Mouse (Mus musculus) urinary bladder, postnatal 14 days (tissue): ENCODE data around the gene Knop1.

Source experiments
- DNase-seq: peaks from one replicate; pipeline ENCODE4 v3.0.0; 2021; ENCODE audit warnings: low spot score

Knop1 gene

DNA sequence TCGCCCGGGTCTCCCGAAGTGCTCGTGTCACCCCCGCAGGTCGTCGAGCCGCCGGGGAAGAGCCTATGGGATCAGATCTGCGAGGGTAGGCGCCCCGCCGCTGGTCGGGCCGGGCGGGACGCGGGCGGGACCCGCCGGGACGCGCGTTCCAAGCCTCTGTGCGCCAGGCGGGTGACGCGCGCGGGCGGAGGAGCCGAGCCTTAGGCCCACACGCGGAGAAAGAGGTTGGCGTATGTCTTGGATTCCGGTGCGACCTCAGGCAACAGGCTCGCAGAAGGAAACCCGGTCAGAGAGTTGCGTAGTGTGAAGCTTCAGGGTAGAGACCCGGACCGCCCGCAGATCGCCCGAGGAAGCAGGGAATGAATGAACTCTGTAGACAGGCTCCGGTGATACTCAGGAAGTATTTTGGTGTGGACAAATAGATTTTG is at the start of gene Knop1:
TSS of gene Knop1 (minus strand) at position 378 of the 428 bp plus-strand sequence.
- DNase-seq: no peak

DNA sequence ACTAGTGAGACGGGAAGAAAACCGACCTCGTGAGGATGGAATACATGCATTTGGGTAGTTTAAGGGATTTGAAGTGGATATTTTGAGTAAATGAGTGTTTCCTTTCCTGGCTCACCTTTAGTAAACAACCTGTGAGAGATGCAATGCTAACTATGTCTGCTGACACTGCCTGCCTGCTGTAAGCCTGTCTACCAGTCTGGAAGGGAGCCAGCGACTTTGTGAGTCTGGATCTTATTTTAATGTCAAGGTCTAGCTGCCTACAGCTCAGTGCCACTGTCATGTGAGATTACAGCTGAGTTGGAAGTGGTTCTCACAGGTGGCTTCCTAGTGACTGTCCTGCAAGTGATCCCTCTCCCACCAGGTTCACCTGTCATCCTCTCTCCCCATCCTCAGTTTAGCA is 48.5 kb upstream of the Knop1 start:
- no peak for DNase-seq

DNA sequence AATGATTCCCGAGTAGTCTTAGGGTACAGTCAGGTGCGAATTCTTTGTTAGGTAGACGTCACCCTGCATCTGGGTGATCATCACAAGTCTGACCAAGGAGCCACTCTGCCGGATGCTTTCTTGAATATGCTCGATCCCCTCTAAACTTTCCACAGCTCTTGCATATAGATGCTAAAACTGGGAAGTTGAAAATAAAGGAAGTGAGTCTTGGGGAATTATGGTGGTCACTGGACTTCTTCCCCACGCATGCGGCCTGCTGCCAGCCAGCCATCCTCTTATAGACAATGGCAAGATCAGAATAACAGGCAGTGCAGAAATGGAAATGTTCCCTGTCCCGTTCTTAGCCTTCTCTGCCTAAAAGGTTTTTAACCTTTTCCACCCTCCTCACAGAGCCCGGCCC is 47.8 kb upstream of the Knop1 start:
- DNase-seq: no peak

DNA sequence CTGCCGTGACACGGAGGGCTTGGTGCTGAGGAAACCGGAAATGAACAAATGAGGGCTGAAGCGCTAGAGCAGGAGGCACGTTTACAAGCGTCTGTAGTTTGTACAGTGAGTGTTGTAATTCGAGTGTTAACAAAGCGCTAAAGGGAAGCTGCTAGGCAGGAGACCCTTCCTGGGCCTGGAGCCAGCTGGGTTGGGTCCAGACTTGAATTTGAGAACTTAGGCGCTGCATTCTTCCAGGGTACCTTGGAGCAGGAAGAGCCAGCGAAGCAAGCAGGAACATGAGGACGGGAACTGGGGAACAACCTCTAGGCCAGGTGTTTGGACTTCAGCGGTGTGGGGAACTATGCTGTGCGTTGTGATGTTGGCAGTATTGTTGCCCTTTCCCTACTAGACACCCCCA is 46.9 kb upstream of the Knop1 start:
- peak; percentile 80 for DNase-seq

DNA sequence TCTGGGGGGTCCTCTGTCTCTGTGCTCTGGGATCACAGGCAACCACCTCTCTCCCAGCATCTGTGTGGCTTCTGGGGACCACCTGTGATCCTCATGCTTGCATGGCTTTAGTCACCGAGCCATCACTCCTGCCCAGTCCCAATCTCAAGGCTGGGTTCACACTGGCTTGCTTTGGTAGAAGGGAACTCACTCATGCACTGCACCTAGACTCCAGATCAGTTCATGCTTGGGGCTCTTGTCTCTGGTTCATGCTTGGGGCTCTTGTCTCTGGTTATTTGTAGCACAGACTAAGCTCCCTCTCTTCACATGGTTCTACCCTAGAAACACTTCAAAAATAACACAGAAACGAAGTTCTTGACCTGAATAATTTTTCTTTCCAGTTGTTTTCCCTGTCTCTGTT is 44.0 kb upstream of the Knop1 start:
- DNase-seq: no peak

DNA sequence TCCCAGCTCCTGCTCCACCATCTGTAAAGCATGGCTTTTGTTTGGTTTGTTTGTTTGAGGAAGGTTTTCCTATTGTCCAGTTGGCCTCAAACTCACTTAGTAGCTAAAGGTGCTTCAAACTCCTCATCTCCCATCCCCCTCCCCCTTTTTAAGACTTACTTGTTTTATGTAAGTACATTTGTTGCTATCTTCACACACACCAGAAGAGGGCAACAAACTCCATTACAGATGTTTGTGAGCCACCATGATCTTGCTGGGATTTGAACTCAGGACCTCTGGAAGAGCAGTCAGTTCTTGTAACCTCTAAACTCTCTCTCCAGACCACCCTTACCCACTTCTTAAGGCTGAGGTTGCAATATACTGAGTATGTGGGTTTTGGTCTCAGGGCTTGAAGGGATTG is 42.0 kb upstream of the Knop1 start:
- no peak for DNase-seq

DNA sequence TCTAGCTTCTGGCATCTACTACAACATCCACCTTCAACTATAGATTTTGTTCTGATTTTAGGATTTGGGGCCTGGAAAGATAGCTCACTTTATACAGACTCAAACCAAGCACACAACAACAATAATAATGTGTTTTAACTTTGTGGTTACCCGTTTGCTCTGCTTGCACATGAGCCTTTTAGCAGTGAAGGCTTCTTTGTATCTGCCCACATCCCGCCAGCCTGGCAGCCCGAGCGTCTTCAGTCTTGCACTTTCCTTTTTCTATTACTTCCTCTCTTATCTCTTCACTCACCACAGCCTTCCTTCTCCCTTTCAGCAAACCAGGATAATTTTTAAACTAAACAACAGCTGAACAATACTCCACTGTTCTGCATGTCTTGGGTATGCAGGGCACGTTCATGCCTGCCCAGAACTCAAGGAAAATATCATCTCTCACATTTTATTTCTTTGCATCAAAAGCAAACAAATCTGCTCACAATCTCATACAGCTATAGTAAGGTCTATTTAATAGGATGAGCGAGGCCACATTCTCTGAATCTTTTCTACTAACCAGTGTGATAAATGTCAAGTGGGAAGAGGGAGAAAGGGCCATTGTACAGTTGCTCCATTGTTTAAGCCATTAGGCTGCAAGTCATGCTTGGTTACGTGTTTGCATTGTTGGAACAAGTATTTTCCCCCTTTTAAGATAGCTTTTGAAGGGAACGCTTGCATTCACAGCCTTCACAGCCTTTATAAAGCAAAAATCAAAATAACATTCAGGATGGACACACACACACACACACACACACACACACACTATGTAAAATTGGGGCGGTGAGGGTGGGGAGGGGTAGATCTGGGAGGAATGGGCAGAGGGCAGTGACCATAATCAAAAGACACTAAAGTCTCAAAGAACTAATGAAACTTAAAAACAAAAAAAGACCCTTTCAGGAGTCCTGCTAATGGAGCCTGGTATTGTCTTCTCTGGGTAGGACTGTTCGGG is 39.7 kb upstream of the Knop1 start:
- DNase-seq: peak; percentile 29

DNA sequence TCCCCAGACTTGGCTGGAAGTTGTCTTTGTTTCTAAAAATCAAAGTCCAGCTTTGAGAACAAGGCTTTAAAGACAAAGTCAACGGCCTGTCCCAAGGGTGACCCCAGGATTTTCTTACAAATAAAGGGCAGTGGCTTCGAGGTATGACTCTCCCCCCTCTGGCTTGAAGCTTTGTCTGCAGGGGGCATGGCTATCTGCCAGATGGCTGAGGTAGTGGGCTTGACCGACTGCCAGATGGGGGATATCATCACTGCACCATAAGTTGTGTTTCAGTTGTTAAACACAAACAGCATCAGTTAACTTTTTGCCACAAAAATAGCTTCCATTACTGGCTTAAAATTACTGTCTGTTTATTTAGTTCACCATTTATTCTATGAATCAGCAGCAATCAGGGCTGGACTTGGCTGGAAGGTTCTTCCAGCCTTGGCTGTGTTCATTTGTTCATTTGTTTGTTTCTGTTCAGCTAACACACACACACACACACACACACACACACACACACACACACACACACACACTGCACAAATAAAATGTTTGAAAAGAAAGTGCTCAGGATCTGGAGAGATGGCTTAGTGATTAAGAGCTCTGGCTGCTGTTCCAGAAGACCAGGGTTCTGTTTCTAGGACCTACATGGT is 33.1 kb upstream of the Knop1 start:
- peak; percentile 14 for DNase-seq

DNA sequence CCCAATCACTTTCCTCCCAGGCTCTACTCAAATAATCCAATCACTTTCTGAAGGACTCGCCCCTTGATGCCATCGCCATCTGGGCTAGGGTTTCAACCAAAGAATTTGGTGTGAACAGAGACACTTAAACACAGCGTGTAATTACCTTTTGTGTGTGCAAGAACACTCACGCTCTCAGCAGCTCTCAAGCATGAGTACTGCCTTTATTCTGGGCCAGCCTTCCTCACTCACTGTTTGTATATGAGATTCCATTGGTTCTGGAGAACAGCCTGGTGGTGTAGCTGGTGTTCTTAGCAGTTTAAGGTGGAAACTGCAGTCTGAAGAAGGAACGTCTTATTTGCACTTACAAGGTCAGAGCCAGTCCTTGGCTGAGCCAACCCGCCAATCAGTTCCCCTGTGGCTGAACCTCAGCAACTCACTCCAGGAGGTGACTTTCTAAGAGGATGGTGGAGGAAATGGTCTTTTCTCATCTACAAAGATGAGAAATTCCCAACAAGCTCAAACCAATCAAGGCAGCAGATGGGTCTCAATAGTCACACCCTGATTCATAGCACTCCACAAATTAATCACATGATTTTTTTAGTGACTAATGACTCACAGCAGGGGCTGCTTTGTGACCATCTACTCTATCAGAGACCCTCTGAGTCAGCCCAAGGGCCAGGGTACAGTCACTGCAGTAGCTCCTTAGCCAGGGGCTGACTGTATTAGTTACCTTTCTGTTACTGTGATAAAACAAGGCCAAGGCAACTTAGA is 31.4 kb upstream of the Knop1 start:
- DNase-seq: no peak

DNA sequence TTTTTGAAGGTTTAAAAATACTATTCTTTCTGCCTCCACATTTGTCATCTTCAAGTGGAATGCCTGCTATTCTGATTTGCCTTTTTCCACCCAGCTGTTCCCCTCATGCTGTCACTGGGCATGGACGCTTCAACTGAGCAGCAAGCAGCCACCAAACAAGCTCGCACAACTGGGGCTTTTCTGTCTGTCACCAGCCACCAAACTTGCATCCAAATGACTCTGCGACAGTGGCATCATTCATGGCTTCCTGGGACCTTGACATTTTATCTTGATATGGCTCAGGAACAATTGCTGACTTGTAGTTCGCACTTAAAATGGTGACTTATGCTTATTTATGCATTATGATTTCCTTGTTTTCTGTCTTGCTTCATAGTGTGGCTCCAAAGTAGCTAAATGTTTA is 28.9 kb upstream of the Knop1 start:
- no peak for DNase-seq

DNA sequence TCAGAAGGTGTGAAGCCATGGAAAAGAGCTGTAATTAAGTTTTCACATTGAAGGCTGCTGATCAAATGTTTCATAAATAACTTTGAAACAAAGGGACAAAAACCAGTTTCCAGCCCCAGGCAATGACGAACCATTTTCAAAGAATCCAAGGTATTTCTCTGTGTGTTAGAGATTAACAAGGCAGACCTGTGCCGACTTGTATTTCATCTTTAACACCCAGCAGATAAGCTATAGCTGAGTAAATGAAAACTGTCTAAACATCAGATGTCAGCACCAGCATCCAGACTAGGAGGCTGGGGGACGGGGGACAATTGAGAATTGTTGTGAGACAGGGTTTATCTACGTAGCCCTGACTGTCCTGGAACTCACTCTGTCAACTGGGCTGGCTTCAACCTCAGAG is 27.9 kb upstream of the Knop1 start:
- DNase-seq: no peak

DNA sequence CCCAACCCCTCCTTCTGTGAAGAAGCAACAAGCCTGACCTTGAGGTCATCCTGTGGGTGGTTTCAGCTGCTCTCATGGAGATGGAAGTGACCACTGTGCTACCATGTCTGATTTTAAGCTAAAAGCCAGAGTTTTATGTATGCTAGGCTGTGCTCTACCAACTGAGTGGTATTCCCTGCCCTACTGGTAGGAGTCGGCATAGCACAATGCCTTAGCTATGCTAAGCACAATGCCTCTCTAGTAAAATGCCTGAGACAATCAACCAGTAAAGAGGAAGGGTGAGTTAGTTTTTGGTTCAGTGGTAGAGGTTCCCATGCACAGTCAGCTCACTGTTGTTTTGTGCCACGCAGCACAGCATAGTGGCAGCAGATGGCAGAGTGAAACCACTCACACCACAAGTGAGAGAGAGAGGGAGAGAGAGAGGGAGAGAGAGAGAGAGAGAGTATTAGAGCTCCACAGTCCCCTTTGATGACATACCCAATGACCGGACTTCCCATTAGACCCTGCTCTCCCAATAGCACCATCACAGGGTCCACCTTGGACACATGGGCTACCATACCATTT is 23.5 kb upstream of the Knop1 start:
- no peak for DNase-seq

DNA sequence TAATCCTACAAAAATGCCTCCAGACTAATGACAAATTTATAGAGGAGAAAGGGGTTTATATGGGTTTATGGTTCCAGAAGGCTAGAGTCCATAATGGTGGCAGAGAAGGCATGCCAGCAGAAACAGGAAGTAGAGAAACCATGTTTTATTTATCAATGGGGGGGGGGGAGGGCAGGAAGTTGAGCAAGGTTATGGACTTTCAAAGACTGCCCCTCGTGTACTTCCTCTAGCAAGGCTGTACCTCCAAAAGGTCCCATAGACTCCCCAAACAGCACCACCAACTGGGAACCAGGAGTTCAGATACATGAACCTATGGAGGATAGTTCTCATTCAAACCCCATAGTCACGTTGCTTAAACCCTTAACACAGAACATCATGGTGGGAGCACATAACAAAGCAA is 9.3 kb upstream of the Knop1 start:
- DNase-seq: no peak

DNA sequence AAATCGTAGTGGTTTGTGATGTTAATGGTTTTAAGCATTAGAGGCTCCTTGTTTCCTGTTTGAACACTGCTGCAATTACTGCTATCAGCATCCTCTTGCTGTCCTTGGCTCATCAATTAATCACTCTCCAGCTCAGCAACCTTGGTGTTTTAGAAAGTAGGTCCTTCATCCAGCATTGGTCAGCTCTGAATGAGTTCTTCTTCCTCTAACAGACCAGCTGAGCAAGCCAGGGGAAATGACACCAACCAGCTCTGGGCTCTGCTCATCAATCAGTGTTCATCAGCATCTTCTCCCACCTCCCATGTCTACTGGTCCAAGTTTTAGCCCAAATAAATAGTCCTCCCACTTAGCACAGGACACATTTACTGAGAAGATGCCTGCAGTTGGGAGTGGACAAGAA is 2.6 kb upstream of the Knop1 start:
- DNase-seq: no peak

DNA sequence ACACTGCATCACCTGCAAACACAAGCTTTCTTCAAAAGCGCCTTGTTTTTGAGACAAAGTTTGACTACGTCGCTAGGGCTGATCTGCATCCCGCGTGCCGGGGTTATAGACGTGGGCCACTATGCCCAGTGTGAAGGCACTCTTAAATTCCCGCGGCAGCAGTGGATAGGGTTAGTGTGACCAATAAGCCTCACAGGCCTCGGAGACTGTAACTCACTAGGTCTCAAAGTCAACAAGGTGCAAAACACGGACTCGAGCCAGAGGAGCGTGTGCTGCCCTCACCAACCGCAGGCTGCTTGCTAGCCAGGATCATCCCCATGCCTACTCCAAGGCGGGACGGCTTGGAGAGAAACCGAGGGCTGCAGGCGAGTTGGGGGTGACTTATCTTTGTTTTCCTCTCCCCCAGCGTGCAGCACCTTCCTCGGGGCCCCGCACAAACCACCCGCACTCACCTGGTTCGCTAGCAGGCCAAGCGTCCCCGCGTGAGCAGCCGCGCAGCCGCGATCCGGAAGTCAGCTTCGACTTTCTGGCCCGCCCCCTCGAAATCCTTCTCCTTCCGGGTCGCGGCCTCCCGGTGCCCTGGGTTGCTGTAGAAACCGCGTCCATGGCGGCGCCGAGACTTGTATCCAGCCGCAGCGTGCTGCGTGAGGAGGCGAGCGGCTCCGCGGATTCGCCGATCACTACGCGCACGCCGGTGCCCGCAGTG is 730 bp downstream of the Knop1 start, which contains the start of gene Iqck:
TSS of gene Iqck (plus strand) at position 582 of the 706 bp plus-strand sequence.
- peak; percentile 94 for DNase-seq

DNA sequence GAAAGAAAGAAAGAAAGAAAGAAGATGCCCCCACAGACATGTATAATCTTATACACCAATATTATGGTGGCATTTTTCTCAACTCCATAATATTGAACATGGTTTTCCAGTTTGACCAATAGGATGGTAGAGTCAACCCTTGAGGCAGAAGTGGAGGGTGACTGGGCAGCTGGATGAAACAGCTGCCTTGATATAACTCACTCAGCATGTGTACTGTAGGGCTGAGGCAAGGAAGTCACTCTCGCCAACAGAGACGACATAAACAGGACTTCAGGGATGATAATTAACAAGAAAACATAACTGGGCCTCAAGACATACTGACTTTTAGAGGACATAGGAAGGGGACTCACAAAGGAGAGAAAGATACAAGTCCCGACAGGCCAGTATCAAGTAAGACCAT is 1.4 kb downstream of the Knop1 start:
- no peak for DNase-seq

DNA sequence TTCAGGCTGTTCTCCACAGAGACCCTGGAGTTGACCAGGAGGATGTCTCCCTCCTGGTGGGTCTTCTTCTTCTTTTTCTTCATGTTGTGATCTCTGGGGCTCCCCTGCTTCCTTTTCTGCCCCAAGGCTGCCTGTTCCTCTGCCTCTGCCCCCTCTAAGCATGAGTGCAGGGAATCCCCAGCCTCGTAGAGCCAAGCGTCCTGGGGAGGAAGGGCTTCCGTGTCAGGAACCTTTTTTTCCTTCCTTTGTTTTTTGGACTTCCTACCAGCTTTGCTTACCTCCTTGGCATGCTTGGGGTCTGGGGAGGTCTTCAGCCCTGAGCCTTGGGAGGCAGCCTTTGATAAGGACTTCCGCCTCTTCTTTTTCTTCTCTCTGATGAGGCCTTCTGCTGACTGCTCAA is 3.4 kb downstream of the Knop1 start:
- no peak for DNase-seq

DNA sequence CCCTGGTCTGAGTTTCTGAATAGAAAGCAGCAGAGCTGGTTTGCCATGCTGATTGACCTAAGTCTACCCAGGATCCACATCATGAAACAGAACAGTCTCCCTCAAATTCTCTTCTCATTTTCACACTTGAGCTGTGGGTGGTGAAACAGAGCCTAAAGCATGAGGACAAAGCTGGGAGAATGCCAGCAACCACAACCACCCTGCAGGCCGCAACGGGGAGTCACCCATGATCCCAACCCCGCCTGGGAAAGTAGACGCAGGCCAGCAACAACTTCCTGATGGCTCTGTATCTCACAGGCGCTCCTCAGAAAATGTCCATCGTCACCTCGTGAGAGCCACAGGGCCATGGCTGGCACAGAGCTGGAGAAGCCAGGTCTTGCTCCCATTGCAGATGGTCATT is 4.5 kb downstream of the Knop1 start:
- peak; percentile 37 for DNase-seq

DNA sequence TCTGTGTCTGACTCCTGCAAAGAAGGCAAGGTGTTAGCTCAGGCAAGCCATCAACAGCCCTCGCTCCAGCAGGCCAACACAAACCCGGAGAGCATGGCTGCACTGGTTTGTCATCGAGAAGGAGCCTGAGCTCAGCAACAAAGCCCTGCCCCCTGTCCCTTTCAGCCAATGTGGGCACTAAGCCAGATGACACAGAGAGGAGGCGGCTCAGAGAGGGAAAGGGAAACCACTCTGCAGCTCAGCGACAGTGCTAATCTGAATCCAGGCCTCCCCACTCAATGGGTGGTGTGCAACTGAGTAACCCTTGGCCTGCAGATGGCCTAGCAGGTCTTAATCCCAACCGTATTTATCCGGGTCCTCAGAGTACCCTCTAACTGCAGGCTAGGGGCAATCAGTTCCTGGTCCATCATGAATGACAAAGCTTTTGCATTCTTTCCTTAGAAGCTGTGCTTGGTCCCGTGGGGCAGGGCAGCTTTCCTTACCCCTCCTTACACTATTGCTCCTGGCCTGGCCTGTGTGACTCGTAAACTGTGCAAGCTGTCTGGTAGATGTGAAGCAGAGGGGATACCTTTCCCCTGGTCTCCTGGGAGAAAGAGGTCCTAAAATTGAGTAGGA is 5.3 kb downstream of the Knop1 start:
- peak; percentile 52 for DNase-seq

DNA sequence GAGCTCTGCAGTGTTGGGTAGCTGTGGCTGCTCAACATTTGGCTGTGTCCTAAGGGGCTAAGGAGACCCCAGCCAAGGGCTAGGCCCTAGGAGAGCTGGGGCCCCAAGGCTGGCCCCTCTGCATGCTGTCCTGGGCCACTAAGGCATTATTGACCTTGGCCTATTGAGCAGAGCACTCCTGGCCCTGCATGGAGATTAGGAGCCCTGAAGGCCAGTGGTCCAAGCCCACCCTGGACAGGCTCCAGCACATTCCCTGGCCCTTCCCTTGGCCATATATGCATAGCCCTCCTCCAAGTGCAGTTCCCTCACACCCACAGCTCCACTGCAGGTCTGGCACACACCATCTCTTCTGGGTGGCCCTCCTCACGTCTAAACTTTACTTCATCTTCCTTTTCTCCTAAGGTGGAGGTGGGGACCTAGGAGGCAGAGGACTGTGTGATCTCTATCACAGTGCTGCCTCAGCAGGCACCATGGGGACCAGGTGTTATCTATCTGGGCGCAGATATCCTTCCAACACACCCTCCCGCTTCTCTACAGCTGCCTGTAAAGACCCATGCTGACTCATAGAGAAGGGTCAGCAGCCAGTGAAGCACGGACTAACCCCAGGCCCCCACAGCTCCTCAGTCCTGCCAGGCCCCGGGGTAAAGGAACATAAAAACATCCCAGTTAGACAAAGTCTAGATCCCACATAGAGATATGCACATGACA is 6.4 kb downstream of the Knop1 start:
- peak; percentile 9 for DNase-seq

DNA sequence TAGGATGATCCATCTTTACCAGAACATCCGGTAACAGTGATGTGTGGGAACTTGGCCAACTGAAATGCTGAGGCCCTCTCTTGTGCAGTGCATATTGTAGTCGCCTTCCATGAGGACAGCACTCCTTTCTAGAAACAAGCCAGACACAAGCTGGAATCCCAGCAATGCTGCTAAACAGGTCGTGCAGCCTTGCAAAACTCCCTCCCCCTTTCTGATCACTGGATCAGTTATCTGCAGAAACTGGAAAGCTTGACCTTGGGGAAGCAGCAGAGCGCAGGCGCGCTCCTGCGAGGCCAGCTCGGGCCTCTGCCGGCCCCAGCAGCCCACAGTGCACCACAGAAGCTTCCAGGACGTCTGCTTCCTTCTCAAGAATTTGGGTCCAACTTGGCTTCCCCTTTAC is 7.3 kb downstream of the Knop1 start:
- DNase-seq: peak; percentile 76
